Mouse (Mus musculus) liver, embryonic 14.5 days (tissue): Measurements from ENCODE around the gene Adam4.

Source experiments
- CTCF ChIP-seq: IDR thresholded peaks from 2 replicates; pipeline ENCODE4 v1.5.1; 2016; ENCODE audit warnings: antibody characterized with exemption, low read depth, control low read depth
- EP300 ChIP-seq: IDR thresholded peaks from 2 replicates; pipeline ENCODE4 v1.6.1; 2016; ENCODE audit warnings: antibody characterized with exemption, low read depth

DNA sequence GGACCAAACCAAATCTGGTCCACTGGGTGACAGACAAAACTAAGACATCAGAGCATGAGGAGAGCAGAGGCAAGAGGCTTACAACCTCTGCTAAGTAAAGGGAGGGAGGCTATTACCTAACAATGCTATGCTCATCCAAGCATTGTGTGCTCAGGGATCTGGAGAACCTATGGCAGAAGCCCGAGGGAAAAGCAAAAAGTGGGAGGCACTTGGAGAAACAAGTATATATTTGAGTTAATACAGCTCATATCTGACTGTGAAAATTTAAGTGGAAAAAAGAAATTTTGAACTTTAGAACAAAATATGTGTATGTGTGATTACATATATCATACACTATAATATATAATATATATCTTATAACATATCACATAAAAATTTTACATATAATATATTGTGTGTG lies at the start of gene Adam4:
- TF ChIP-seq EP300 (no peak), CTCF (no peak)
